Mouse (Mus musculus): ENCODE measurements around the gene Glb1l. TPM values are rescaled to one million over a fixed set of nuclear protein-coding genes. Genes with fewer than 3 reads are reported as not detected.
A peak's percentile ranks its signal among the peaks of the same experiment; 100 is the strongest.

The Glb1l gene
- polyA plus RNA-seq, 1 experiment = 0.47 TPM

- Histone ChIP-seq H3K4me1 (peaks cover 83% of the 10 kb centered on the region), H3K9me3 (no peaks in the 10 kb centered on the region), H3K4me3 (replicated peaks) (peak within 1 kb of the TSS; percentile 96), H3K36me3 (replicated peaks; ENCODE audit: low read length) (peaks cover 37% of the 10 kb centered on the region), H3K27me3 (replicated peaks) (no peaks in the 10 kb centered on the region)
- TF ChIP-seq FLI1 (IDR thresholded peaks at IDR 0.05; ENCODE audit: low read length) (no peak), GATA1 (IDR thresholded peaks at IDR 0.05; ENCODE audit: borderline replicate concordance, low read length) (no peak)
These were observed 8.9 kb upstream of the Glb1l start, which contains the start of gene Tuba4a for GRCm38 (mm10) chr1:75219531-75219930. Gene Tuba4a (minus strand): TSS chr1:75219865.

DNA sequence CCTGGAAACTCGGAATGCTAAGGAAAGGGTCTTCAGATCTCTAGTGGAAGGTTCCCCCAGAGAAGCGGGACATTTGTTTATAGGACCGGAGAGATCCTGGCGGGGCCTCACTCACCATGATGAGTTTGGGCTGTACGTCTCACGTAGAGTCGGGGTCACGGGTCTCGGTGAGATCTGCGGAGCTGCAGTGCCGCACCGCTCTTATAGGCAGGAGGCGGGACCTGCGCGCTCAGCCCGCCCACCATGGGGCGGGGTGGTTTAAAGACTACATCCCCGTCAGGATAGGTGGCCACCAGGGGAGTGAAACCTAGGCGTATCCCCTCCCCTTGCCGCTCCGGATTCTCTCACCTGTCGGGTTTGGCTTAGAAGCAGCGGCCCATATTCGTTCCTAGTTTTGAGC, 8.5 kb upstream of the Glb1l start:
- Histone ChIP-seq H3K9me3 (no peaks in the 10 kb centered on the region), H3K4me1 (peaks cover 83% of the 10 kb centered on the region), H3K4me3 (replicated peaks) (peak overlapping the region; percentile 96), H3K36me3 (replicated peaks; ENCODE audit: low read length) (peaks cover 41% of the 10 kb centered on the region), H3K27me3 (replicated peaks) (no peaks in the 10 kb centered on the region)
- TF ChIP-seq FLI1 (IDR thresholded peaks at IDR 0.05; ENCODE audit: low read length) = no peak
- TF ChIP-seq GATA1 (IDR thresholded peaks at IDR 0.05; ENCODE audit: borderline replicate concordance, low read length) = no peak

GRCm38 (mm10) chr1:75218227-75219001, 7.8 kb upstream of the Glb1l start:
- Histone ChIP-seq H3K9me3 (no peaks in the 10 kb centered on the region), H3K36me3 (replicated peaks; ENCODE audit: low read length) (peaks cover 48% of the 10 kb centered on the region), H3K27me3 (replicated peaks) (no peaks in the 10 kb centered on the region), H3K4me3 (replicated peaks) (peak overlapping the region; percentile 96), H3K4me1 (peaks cover 83% of the 10 kb centered on the region)
- TF ChIP-seq GATA1 (IDR thresholded peaks at IDR 0.05; ENCODE audit: borderline replicate concordance, low read length) (no peak), FLI1 (IDR thresholded peaks at IDR 0.05; ENCODE audit: low read length) (no peak)

DNA sequence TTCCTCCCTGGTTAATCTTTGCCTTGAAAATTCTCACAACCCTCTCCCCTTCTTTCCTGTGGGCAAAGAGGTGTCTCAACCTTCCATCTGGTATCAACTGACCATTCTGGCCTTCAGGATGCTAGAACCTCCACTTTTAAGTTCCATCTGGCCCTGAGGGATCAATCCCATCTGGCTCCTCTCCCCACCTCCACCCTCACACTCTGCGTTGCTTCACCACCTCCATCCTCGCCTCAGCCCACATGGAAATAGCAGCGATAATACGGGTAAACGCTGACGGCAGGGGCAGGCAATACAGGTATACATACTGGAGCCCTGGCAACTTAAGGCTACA, 7.2 kb upstream of the Glb1l start:
- Histone ChIP-seq H3K4me3 (replicated peaks) (peak overlapping the region; percentile 96), H3K27me3 (replicated peaks) (no peaks in the 10 kb centered on the region), H3K9me3 (no peaks in the 10 kb centered on the region), H3K36me3 (replicated peaks; ENCODE audit: low read length) (peaks cover 53% of the 10 kb centered on the region), H3K4me1 (peaks cover 83% of the 10 kb centered on the region)
- TF ChIP-seq FLI1 (IDR thresholded peaks at IDR 0.05; ENCODE audit: low read length) (no peak), GATA1 (IDR thresholded peaks at IDR 0.05; ENCODE audit: borderline replicate concordance, low read length) (no peak)

DNA sequence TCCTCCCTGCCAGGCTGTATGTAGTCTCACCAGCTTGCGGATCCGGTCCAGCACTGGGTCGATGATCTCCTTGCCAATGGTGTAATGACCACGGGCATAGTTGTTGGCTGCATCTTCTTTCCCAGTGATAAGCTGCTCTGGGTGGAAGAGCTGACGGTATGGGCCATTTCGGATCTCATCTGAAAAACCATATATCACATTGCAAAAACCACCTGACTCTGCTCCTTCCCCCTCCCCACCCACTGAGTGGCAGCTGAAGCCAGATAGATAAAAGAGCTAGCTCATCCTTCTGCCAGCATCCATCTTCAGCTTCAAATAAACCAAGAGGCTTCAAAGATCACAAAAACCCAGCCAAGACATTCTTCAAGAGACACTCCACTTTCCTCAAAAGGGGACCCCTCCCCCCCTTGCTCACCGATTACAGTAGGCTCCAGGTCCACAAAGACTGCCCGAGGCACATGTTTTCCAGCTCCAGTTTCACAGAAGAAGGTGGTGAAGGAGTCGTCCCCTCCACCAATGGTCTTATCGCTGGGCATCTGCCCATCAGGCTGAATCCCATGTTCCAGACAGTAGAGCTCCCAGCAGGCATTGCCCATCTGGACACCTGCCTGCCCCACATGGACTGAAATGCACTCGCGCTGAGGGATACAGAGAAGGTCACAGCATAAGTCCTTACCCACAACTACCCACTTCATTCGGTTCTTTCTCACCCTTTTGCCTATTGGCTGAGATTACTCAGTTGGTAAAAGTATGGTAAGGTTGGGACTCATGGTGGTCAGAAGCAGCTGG, 6.4 kb upstream of the Glb1l start:
- peaks cover 83% of the 10 kb centered on the region for H3K4me1 ChIP-seq
- peak overlapping the region; percentile 96 for H3K4me3 ChIP-seq (replicated peaks)
- peaks cover 62% of the 10 kb centered on the region for H3K36me3 ChIP-seq (replicated peaks; ENCODE audit: low read length)
- no peaks in the 10 kb centered on the region for H3K9me3 ChIP-seq
- H3K27me3 ChIP-seq (replicated peaks) = no peaks in the 10 kb centered on the region
- TF ChIP-seq FLI1 (IDR thresholded peaks at IDR 0.05; ENCODE audit: low read length) (no peak), GATA1 (IDR thresholded peaks at IDR 0.05; ENCODE audit: borderline replicate concordance, low read length) (no peak)

GRCm38 (mm10) chr1:75215785-75216184, 5.2 kb upstream of the Glb1l start:
- Histone ChIP-seq H3K9me3 (no peaks in the 10 kb centered on the region), H3K27me3 (replicated peaks) (no peaks in the 10 kb centered on the region), H3K36me3 (replicated peaks; ENCODE audit: low read length) (peaks cover 71% of the 10 kb centered on the region), H3K4me1 (peaks cover 82% of the 10 kb centered on the region), H3K4me3 (replicated peaks) (peak overlapping the region; percentile 96)
- no peak for TF ChIP-seq GATA1 (IDR thresholded peaks at IDR 0.05; ENCODE audit: borderline replicate concordance, low read length)
- TF ChIP-seq FLI1 (IDR thresholded peaks at IDR 0.05; ENCODE audit: low read length) = no peak

- Histone ChIP-seq H3K9me3 (no peaks in the 10 kb centered on the region), H3K36me3 (replicated peaks; ENCODE audit: low read length) (peaks cover 71% of the 10 kb centered on the region), H3K27me3 (replicated peaks) (no peaks in the 10 kb centered on the region), H3K4me3 (replicated peaks) (peak overlapping the region; percentile 96), H3K4me1 (peaks cover 78% of the 10 kb centered on the region)
- TF ChIP-seq FLI1 (IDR thresholded peaks at IDR 0.05; ENCODE audit: low read length) = no peak
- no peak for TF ChIP-seq GATA1 (IDR thresholded peaks at IDR 0.05; ENCODE audit: borderline replicate concordance, low read length)
These were observed 4.3 kb upstream of the Glb1l start for GRCm38 (mm10) chr1:75214886-75215285.

DNA sequence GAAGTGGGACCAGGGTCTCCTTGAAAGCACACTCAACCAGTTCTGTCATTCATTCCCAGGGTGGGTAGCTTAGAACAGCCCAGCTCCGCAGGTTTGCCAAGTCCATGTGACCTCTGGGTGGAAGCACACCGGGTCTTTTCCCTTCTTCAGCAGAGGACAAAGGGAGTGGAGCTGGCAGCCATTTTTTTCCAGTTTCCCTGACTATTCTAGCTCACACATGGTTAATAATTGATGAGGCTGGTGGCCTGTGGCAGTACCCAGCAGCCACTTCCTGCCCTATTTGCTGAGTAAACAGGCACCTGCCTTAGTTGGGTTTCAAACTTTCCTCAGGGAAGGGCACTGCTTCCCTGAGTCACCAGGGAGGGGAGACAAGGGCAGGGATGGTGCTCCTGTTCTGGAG, 3.8 kb upstream of the Glb1l start:
- Histone ChIP-seq H3K4me1 (peaks cover 78% of the 10 kb centered on the region), H3K9me3 (no peaks in the 10 kb centered on the region), H3K27me3 (replicated peaks) (no peaks in the 10 kb centered on the region), H3K36me3 (replicated peaks; ENCODE audit: low read length) (peaks cover 71% of the 10 kb centered on the region), H3K4me3 (replicated peaks) (peak overlapping the region; percentile 96)
- no peak for TF ChIP-seq GATA1 (IDR thresholded peaks at IDR 0.05; ENCODE audit: borderline replicate concordance, low read length)
- no peak for TF ChIP-seq FLI1 (IDR thresholded peaks at IDR 0.05; ENCODE audit: low read length)

DNA sequence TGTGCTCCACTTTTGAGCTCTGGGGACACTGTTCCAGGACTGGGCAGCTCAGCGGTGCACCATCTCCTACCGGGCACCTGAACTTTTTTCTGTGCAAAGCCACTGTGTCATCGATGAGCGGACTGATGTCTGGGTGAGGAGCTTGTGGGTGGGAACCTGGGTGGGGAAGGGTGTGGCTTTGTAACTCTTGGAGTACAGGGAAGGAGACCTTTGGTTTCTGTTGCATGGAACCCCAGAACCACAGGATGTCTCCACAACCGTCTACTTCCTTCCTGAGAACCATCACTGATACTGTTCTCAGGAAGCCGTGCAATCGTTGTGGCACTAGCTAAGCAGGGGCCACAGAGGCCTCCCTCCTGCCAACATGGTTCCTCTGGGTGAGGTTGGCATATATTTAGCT, 2.5 kb upstream of the Glb1l start:
- H3K36me3 ChIP-seq (replicated peaks; ENCODE audit: low read length) = peaks cover 70% of the 10 kb centered on the region
- no peaks in the 10 kb centered on the region for H3K9me3 ChIP-seq
- peak; percentile 80; the same call in 1 of the 2 replicates for TF ChIP-seq FLI1 (IDR thresholded peaks at IDR 0.05; ENCODE audit: low read length)
- peak; percentile 51; the same call in 1 of the 3 replicates for TF ChIP-seq GATA1 (IDR thresholded peaks at IDR 0.05; ENCODE audit: borderline replicate concordance, low read length)
- H3K4me3 ChIP-seq (replicated peaks) = peak overlapping the region; percentile 96
- H3K4me1 ChIP-seq = peaks cover 88% of the 10 kb centered on the region
- no peaks in the 10 kb centered on the region for H3K27me3 ChIP-seq (replicated peaks)

DNA sequence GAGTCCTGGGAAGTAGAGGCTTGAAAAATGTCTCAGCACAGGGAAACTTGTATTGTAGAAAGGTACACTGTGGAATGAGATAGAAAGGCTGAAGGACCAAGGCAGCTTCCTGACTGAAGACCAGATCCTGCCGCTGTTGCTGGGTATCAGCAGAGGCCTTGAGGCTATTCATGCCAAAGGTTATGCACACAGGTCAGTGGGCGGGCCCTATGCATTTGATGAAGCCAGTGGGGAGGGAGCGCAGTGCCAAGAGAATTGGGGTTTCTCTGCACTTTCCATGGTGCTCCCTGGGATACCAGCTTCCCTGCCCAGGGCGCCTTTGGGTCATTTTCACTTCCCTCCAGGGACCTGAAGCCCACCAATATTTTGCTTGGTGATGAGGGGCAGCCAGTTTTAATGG, 1.9 kb upstream of the Glb1l start:
- H3K4me3 ChIP-seq (replicated peaks) = peak overlapping the region; percentile 96
- peaks cover 68% of the 10 kb centered on the region for H3K36me3 ChIP-seq (replicated peaks; ENCODE audit: low read length)
- no peaks in the 10 kb centered on the region for H3K9me3 ChIP-seq
- TF ChIP-seq FLI1 (IDR thresholded peaks at IDR 0.05; ENCODE audit: low read length) = no peak
- H3K4me1 ChIP-seq = peaks cover 94% of the 10 kb centered on the region
- no peaks in the 10 kb centered on the region for H3K27me3 ChIP-seq (replicated peaks)

Measured in megakaryocyte, embryonic 14.5 days (primary cell).